Mouse (Mus musculus): ENCODE measurements at regions not wholly inside any gene's neighbourhood (a gene's known extent, or its start where the extent isn't known, plus 50 kb on each side); places are given as distances from the start of the nearest gene placed in this dataset.

DNA sequence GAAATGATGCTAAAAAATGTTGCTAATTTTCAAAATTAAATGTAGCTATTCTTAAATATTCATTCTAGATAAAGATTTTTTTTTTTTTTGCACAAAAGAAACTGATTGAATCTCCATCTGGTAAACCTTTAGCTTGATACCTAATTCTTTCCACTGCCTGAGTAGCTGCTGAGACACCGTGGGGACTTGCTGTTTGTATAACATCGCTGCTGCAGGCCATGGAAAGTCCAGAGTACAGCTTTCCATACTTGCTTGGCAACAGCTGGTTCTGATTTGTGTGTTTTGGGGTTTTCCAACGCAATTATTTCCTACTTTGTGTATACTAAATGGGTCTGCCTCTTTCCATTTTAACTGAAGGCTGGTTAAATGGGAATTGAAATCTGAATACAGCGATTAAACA, 689.7 kb downstream of the Hdgfl1 start:
- H3K4me1 ChIP-seq (replicated peaks) = peaks cover 7% of the 10 kb centered on the region
- no peak overlapping the region for H3K9ac ChIP-seq (replicated peaks)
- peak; percentile 63; the same call in 1 of the 2 replicates for ATAC-seq (ENCODE audit: insufficient number of reproducible peaks, insufficient read depth, low FRiP score, low TSS enrichment, low read depth)
- no peaks in the 10 kb centered on the region for H3K36me3 ChIP-seq
- no peaks in the 10 kb centered on the region for H3K27me3 ChIP-seq
- H3K4me2 ChIP-seq = no peak overlapping the region
- H3K4me3 ChIP-seq (replicated peaks) = no peak overlapping the region
- 0 out of 2 replicates have a peak overlapping the region, but pooled peaks have one; percentile 18 for H3K27ac ChIP-seq
- 27% methylated on average over 4 of the region's 4 CpGs for WGBS
- no peaks in the 10 kb centered on the region for H3K9me3 ChIP-seq

- no peak overlapping the region for H3K9ac ChIP-seq (replicated peaks)
- no peak overlapping the region for H3K4me3 ChIP-seq (replicated peaks)
- no peaks in the 10 kb centered on the region for H3K9me3 ChIP-seq
- no peaks in the 10 kb centered on the region for H3K27me3 ChIP-seq
- H3K4me2 ChIP-seq = no peak overlapping the region
- H3K4me1 ChIP-seq (replicated peaks) = peaks cover 7% of the 10 kb centered on the region
- peak overlapping the region; percentile 18; the same call in 1 of the 2 replicates for H3K27ac ChIP-seq
- ATAC-seq (ENCODE audit: insufficient number of reproducible peaks, insufficient read depth, low FRiP score, low TSS enrichment, low read depth) = no peak
- WGBS = 74% methylated on average over 1 of the region's 1 CpGs
- no peaks in the 10 kb centered on the region for H3K36me3 ChIP-seq
Observed at GRCm38 (mm10) chr13:26079362-26079761, 690.6 kb downstream of the Hdgfl1 start.

GRCm38 (mm10) chr13:26061322-26061721, 708.6 kb downstream of the Hdgfl1 start:
- Histone ChIP-seq H3K36me3 (no peaks in the 10 kb centered on the region), H3K27me3 (no peaks in the 10 kb centered on the region), H3K4me3 (replicated peaks) (no peak overlapping the region), H3K27ac (no peak overlapping the region), H3K9ac (replicated peaks) (no peak overlapping the region), H3K9me3 (no peaks in the 10 kb centered on the region), H3K4me1 (replicated peaks) (peaks cover 3% of the 10 kb centered on the region), H3K4me2 (no peak overlapping the region)
- 12% methylated on average over 2 of the region's 2 CpGs for WGBS
- ATAC-seq (ENCODE audit: insufficient number of reproducible peaks, insufficient read depth, low FRiP score, low TSS enrichment, low read depth) = no peak

GRCm38 (mm10) chr13:26037699-26038098, 732.3 kb downstream of the Hdgfl1 start:
- Histone ChIP-seq H3K27ac (no peak overlapping the region), H3K9me3 (no peaks in the 10 kb centered on the region), H3K4me3 (replicated peaks) (no peak overlapping the region), H3K4me1 (replicated peaks) (no peaks in the 10 kb centered on the region), H3K36me3 (no peaks in the 10 kb centered on the region), H3K9ac (replicated peaks) (no peak overlapping the region), H3K27me3 (no peaks in the 10 kb centered on the region), H3K4me2 (no peak overlapping the region)
- no peak for ATAC-seq (ENCODE audit: insufficient number of reproducible peaks, insufficient read depth, low FRiP score, low TSS enrichment, low read depth)

GRCm38 (mm10) chr13:26026386-26026785, 743.6 kb downstream of the Hdgfl1 start:
- 50% methylated on average over 3 of the region's 3 CpGs for WGBS
- Histone ChIP-seq H3K9ac (replicated peaks) (no peak overlapping the region), H3K27me3 (no peaks in the 10 kb centered on the region), H3K9me3 (no peaks in the 10 kb centered on the region), H3K4me2 (no peak overlapping the region), H3K4me3 (replicated peaks) (no peak overlapping the region), H3K27ac (no peak overlapping the region), H3K36me3 (no peaks in the 10 kb centered on the region), H3K4me1 (replicated peaks) (no peaks in the 10 kb centered on the region)
- no peak for ATAC-seq (ENCODE audit: insufficient number of reproducible peaks, insufficient read depth, low FRiP score, low TSS enrichment, low read depth)

DNA sequence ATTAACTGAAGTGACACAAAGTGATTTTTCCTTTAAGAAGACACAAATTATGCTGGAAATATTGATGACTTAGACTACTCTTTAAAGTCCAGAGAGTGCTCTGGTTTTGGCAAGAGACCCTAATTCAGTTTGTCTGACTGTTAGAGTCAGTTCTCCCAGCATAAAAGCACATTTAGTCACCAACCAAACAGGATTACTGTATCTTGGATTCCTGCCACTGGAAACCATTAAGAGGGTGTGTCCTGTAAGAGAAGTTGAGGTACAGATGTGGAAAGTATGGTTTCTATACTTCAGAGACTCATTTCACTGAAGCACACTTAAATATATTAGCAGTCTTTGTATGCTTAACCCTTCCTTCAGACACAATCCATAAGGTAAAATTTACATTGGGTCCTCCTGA, 745.3 kb downstream of the Hdgfl1 start:
- Histone ChIP-seq H3K9me3 (no peaks in the 10 kb centered on the region), H3K4me2 (no peak overlapping the region), H3K4me3 (replicated peaks) (no peak overlapping the region), H3K36me3 (no peaks in the 10 kb centered on the region), H3K9ac (replicated peaks) (no peak overlapping the region), H3K4me1 (replicated peaks) (no peaks in the 10 kb centered on the region), H3K27me3 (no peaks in the 10 kb centered on the region), H3K27ac (no peak overlapping the region)
- no peak for ATAC-seq (ENCODE audit: insufficient number of reproducible peaks, insufficient read depth, low FRiP score, low TSS enrichment, low read depth)

DNA sequence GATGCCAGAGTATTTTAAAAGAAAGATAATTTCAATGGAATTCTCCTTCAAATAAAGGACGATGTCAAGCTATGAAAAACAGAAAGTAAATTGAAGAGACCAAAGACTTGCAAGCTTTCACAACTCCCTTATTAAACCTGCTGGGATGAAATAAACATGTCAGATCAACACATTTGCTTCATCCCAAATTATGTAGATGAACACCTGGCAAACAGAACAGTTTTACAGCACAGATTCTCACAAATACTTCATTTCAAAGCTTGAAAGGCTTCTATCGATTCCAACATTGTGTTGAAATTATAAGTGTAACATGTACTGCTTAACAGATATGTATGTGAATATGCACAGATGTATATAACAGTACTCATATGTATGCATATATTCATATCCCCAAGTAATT, 749.5 kb downstream of the Hdgfl1 start:
- Histone ChIP-seq H3K9ac (replicated peaks) (no peak overlapping the region), H3K4me3 (replicated peaks) (no peak overlapping the region), H3K9me3 (no peaks in the 10 kb centered on the region), H3K27me3 (no peaks in the 10 kb centered on the region), H3K4me1 (replicated peaks) (no peaks in the 10 kb centered on the region), H3K27ac (no peak overlapping the region), H3K36me3 (no peaks in the 10 kb centered on the region), H3K4me2 (no peak overlapping the region)
- no peak for ATAC-seq (ENCODE audit: insufficient number of reproducible peaks, insufficient read depth, low FRiP score, low TSS enrichment, low read depth)
- 62% methylated on average over 2 of the region's 2 CpGs for WGBS

DNA sequence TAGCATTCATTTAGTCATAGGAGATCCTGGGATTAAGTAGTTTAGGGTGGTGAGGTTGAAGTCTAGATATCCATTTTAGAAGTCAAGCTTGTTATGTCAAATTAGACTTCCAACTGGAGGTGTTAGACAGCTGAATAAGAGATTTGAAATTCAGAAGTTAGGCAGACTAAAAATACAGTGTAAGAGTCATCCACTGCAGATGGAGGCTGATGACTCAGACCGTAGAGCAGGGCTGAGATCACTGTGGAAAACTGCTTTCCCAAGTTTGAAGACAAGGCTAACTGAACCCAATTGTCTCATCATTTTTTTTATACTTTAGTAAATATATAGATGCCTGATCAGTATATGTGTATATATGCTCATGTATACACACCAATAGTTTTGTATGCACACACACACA, 738.8 kb upstream of the Nrsn1 start:
- WGBS = 91% methylated on average over 1 of the region's 1 CpGs
- Histone ChIP-seq H3K27me3 (no peaks in the 10 kb centered on the region), H3K9ac (replicated peaks) (no peak overlapping the region), H3K36me3 (no peaks in the 10 kb centered on the region), H3K4me1 (replicated peaks) (no peaks in the 10 kb centered on the region), H3K4me2 (no peak overlapping the region), H3K4me3 (replicated peaks) (no peak overlapping the region), H3K9me3 (no peaks in the 10 kb centered on the region), H3K27ac (no peak overlapping the region)
- ATAC-seq (ENCODE audit: insufficient number of reproducible peaks, insufficient read depth, low FRiP score, low TSS enrichment, low read depth) = no peak

DNA sequence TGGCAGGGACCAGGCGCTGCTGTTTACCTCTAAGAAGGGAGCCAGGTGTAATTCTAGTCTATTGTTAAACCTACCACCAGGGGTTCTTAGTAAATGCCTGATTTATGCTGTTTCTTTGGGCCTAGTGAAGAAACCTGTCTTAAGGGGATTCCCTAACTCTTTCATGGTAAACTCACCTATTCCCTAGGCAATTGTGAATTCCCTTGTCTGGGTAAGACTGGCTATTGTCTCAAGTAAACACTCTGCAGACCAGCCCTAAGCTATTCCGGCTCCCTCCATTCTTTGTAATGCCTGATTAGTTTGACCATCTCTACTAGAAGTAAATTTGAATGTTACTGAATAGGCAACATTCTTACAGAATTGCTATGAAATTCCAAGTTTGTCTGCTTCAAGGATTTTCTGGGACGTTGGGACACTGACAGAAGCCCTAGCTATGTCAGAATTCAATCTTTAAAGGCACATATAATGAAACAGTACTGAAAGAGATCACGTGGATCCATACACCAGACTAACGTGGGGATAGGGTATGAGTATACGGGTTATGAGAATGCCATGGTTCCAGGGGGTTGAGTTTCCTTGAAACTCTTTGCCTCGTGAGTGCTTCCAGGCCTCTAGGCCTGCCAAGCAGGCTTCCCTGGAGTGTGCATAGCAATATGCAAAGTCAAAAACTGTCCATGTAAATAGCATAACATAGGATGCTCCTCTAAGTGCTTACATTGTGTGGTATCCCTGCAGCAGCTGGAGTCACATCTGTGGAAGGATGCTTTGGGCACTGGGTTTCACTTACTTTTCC, 734.7 kb upstream of the Nrsn1 start:
- Histone ChIP-seq H3K36me3 (no peaks in the 10 kb centered on the region), H3K9ac (replicated peaks) (no peak overlapping the region), H3K27me3 (no peaks in the 10 kb centered on the region), H3K4me1 (replicated peaks) (no peaks in the 10 kb centered on the region), H3K27ac (no peak overlapping the region), H3K4me2 (no peak overlapping the region), H3K4me3 (replicated peaks) (no peak overlapping the region), H3K9me3 (no peaks in the 10 kb centered on the region)
- WGBS = 86% methylated on average over 7 of the region's 7 CpGs
- ATAC-seq (ENCODE audit: insufficient number of reproducible peaks, insufficient read depth, low FRiP score, low TSS enrichment, low read depth) = no peak

DNA sequence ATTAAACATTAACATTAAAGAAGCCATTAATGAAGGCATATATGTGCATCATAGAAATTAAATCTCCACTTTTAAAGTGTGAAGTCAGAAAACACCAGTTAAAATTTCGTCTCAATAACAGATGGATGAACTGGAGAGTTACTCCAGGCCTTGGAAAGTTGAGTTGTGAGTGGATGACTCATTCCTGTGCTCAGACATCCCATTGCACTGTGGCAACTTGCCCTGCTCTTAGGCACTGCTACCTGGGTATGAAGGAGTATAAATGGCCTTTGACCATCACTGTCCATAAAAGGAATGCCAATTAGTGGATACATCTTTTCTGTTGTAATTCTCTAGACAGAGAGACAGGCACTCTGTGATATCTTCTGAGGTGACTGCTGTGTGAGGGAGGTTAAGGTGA, 723.2 kb upstream of the Nrsn1 start:
- H3K4me2 ChIP-seq = no peak overlapping the region
- H3K27ac ChIP-seq = no peak overlapping the region
- no peaks in the 10 kb centered on the region for H3K4me1 ChIP-seq (replicated peaks)
- 50% methylated on average over 1 of the region's 1 CpGs for WGBS
- H3K4me3 ChIP-seq (replicated peaks) = no peak overlapping the region
- no peaks in the 10 kb centered on the region for H3K36me3 ChIP-seq
- no peaks in the 10 kb centered on the region for H3K27me3 ChIP-seq
- no peak for ATAC-seq (ENCODE audit: insufficient number of reproducible peaks, insufficient read depth, low FRiP score, low TSS enrichment, low read depth)
- H3K9ac ChIP-seq (replicated peaks) = no peak overlapping the region
- peaks cover 7% of the 10 kb centered on the region; the same call in 1 of the 2 replicates for H3K9me3 ChIP-seq

DNA sequence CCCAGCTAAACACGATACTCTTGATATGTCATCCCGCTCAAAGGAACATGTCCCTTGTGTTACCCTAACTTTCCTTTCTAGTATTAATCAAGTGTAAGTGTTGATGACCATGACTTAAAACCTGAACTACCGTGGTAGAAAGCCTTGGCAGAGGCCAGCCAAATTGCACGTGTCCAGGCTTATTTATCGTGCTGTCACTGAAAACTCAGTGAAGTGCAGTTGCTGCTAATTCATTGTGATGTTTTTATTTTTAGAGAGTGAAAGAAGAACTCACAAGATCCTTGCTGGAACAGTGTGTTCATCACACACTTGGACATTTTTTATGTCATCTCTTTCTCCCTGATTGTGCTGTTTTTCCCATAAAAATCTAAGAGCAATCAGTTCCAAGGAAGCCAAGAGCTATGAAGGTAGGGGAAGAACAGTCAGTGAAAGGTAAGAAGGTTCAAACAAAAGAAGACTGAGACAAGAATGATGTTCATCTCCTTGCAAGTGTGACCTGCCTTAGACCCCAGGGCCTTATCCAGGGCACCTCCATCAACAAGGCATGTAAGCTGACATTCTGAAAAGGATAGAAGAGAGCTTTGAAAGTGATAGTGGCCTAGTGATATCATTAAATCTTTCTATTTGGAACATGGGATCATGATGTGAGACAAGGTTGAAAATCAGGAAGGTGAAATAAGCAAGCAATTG, 718.9 kb upstream of the Nrsn1 start:
- H3K9me3 ChIP-seq = no peaks in the 10 kb centered on the region
- WGBS = 83% methylated on average over 5 of the region's 5 CpGs
- H3K4me1 ChIP-seq (replicated peaks) = no peaks in the 10 kb centered on the region
- H3K9ac ChIP-seq (replicated peaks) = no peak overlapping the region
- no peak overlapping the region for H3K4me2 ChIP-seq
- H3K27me3 ChIP-seq = no peaks in the 10 kb centered on the region
- no peak overlapping the region for H3K4me3 ChIP-seq (replicated peaks)
- no peak for ATAC-seq (ENCODE audit: insufficient number of reproducible peaks, insufficient read depth, low FRiP score, low TSS enrichment, low read depth)
- no peaks in the 10 kb centered on the region for H3K36me3 ChIP-seq
- H3K27ac ChIP-seq = no peak overlapping the region

GRCm38 (mm10) chr13:25984535-25984934, 714.2 kb upstream of the Nrsn1 start:
- H3K4me2 ChIP-seq = no peak overlapping the region
- WGBS = 88% methylated on average over 1 of the region's 1 CpGs
- H3K36me3 ChIP-seq = no peaks in the 10 kb centered on the region
- no peak overlapping the region for H3K4me3 ChIP-seq (replicated peaks)
- ATAC-seq (ENCODE audit: insufficient number of reproducible peaks, insufficient read depth, low FRiP score, low TSS enrichment, low read depth) = no peak
- no peaks in the 10 kb centered on the region for H3K4me1 ChIP-seq (replicated peaks)
- H3K27ac ChIP-seq = no peak overlapping the region
- H3K9me3 ChIP-seq = no peaks in the 10 kb centered on the region
- H3K27me3 ChIP-seq = no peaks in the 10 kb centered on the region
- no peak overlapping the region for H3K9ac ChIP-seq (replicated peaks)
